Mouse (Mus musculus) brain, embryonic 14.5 days (tissue): ENCODE measurements at regions not wholly inside any gene's neighbourhood (a gene's known extent, or its start where the extent isn't known, plus 50 kb on each side); places are given as distances from the start of the nearest gene placed in this dataset.

Experiments used
- CTCF ChIP-seq: fragments of 200-500 bp; IDR thresholded peaks from 2 replicates; pipeline ENCODE4 v1.5.1; 2012; ENCODE audit warnings: inconsistent platforms, mild to moderate bottlenecking, moderate library complexity, borderline replicate concordance; ENCODE audit not compliant: insufficient read depth, insufficient read length; ENCODE audit errors: extremely low read depth
- POLR2A ChIP-seq: fragments of 200-500 bp; IDR thresholded peaks from 2 replicates; pipeline ENCODE4 v1.6.1; 2012; ENCODE audit warnings: mild to moderate bottlenecking, inconsistent platforms, borderline replicate concordance; ENCODE audit not compliant: poor library complexity, insufficient read depth, insufficient read length, severe bottlenecking; ENCODE audit errors: extremely low read depth

DNA sequence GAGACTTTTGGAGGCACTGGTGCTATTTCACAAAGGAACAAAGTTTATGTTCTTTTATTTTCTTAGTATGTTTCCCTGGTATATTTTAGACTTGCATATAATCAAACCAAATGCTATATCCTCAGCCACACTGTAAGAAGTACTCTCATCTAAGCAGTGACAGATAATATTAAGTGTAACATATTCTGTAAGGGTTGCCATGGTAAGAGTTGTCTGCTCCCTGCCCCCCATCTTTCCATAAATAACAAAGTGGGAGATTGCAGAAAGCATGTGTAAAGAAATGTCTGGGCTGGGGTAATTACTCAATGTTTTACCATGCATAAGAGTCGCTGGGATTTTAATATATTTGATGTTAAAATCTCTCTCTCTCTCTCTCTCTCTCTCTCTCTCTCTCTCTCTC is 473.5 kb upstream of the Lcorl start:
- TF ChIP-seq POLR2A (no peak), CTCF (no peak)
